ENCODE assay signal across 8 mouse cellular contexts in genomic region chr2:30594641-30595379, GRCm38 (mm10). TPM values are rescaled to one million over a fixed set of nuclear protein-coding genes. Genes with fewer than 3 reads are reported as not detected.
DNase-seq lines count a peak whose midpoint lies in the region; ATAC-seq and TF ChIP-seq lines count a peak whose summit lies in the region.

Cstad (plus strand) TSS chr2:30595040.

- peaks cover 2% of the 10 kb centered on the region for H3K9me3 ChIP-seq in CH12.LX (replicated peaks; ENCODE audit: low read length)
- H3K9me3 ChIP-seq in forebrain, embryonic 12.5 days, result no peaks in the 10 kb centered on the region
- no peaks in the 10 kb centered on the region for H3K9me3 ChIP-seq in heart, postnatal 0 days (replicated peaks; ENCODE audit: control insufficient read depth, low read length)
- H3K9me3 ChIP-seq in liver, embryonic 14.5 days (ENCODE audit: control insufficient read depth, low read length), result no peaks in the 10 kb centered on the region
- H3K9me3 ChIP-seq in stomach, embryonic 15.5 days, result no peaks in the 10 kb centered on the region

- H3K4me2 ChIP-seq in CH12.LX (ENCODE audit: insufficient read depth, low read depth, poor library complexity, severe bottlenecking), result peak within 1 kb of the TSS; percentile 91
- peak within 1 kb of the TSS; percentile 55 for H3K4me2 ChIP-seq in forebrain, embryonic 12.5 days
- peak within 1 kb of the TSS; percentile 77 for H3K4me2 ChIP-seq in heart, postnatal 0 days (ENCODE audit: low read depth, low read length)
- H3K4me2 ChIP-seq in liver, embryonic 14.5 days (ENCODE audit: low read depth), result peak within 1 kb of the TSS; percentile 66
- H3K4me2 ChIP-seq in stomach, embryonic 15.5 days, result peak within 1 kb of the TSS; percentile 61

- in situ Hi-C loops in CH12.LX (cut with MboI; ENCODE audit: low pct_ligation_motif_present, low pct_unique_long_range_greater_than_20kb, low sequenced_read_pairs), result loop anchor here (5.0 kb wide), 1 partner anchor 53 kb away; no protein-coding TSS in a partner anchor

- peak; percentile 82 for DNase-seq in CH12.LX (ENCODE audit: extremely low read depth)
- DNase-seq in brain, embryonic 18.5 days (ENCODE audit: low read depth, low spot score), result peak; percentile 82
- peak; percentile 92 for DNase-seq in heart, postnatal 0 days (ENCODE audit: low spot score)
- DNase-seq in kidney, postnatal 36 days, result peak; percentile 81
- peak; percentile 32 to 59 (median 40) for DNase-seq in liver, embryonic 14.5 days (ENCODE audit: low read depth in 3 of 3, low spot score in 3 of 3)
- DNase-seq in neural tube, embryonic 10.5 days (ENCODE audit: extremely low spot score, low spot score), result peak; percentile 88

- 0 out of 4 replicates have a peak, but pooled peaks of 1 of the 2 experiments have one; percentile 7 for TF ChIP-seq CTCF in CH12.LX (conservative IDR thresholded peaks at IDR 0.05 in 1 of 2, IDR thresholded peaks at IDR 0.05 in 1 of 2; ENCODE audit: low read depth in 2 of 2, low read length in 2 of 2)
- 0 out of 2 replicates have a peak, but pooled peaks have one; percentile 5 for TF ChIP-seq CTCF in heart, postnatal 0 days (IDR thresholded peaks at IDR 0.05; ENCODE audit: low read depth)
- no peak for TF ChIP-seq CTCF in liver, embryonic 14.5 days (IDR thresholded peaks at IDR 0.05; ENCODE audit: low read depth)

- no peak for TF ChIP-seq EP300 in CH12.LX (IDR thresholded peaks at IDR 0.05; ENCODE audit: low read length)
- peak; percentile 56 for TF ChIP-seq EP300 in heart, postnatal 0 days (IDR thresholded peaks at IDR 0.05; ENCODE audit: low read depth)
- no peak for TF ChIP-seq EP300 in liver, embryonic 14.5 days (IDR thresholded peaks at IDR 0.05; ENCODE audit: low read depth)

- H3K36me3 ChIP-seq in CH12.LX (replicated peaks in 1 of 2; ENCODE audit: control insufficient read depth in 1 of 2, insufficient read depth in 1 of 2, low read length in 1 of 2), result no peaks in the 10 kb centered on the region
- H3K36me3 ChIP-seq in forebrain, embryonic 12.5 days (replicated peaks), result no peaks in the 10 kb centered on the region
- H3K36me3 ChIP-seq in heart, postnatal 0 days (replicated peaks; ENCODE audit: control insufficient read depth, insufficient read depth, low read length), result no peaks in the 10 kb centered on the region
- H3K36me3 ChIP-seq in liver, embryonic 14.5 days (replicated peaks; ENCODE audit: control insufficient read depth, insufficient read depth, low read depth), result no peaks in the 10 kb centered on the region
- H3K36me3 ChIP-seq in stomach, embryonic 15.5 days, result no peaks in the 10 kb centered on the region

- peak within 1 kb of the TSS; percentile 95 for H3K27ac ChIP-seq in CH12.LX (ENCODE audit: insufficient read depth, low read depth)
- H3K27ac ChIP-seq in forebrain, embryonic 12.5 days, result peak within 1 kb of the TSS; percentile 98
- H3K27ac ChIP-seq in heart, postnatal 0 days (ENCODE audit: low read depth), result peak within 1 kb of the TSS; percentile 97
- no peak within 1 kb of the TSS for H3K27ac ChIP-seq in liver, embryonic 14.5 days
- peak within 1 kb of the TSS; percentile 97 for H3K27ac ChIP-seq in stomach, embryonic 15.5 days

- TF ChIP-seq RAD21 in CH12.LX (IDR thresholded peaks at IDR 0.05; ENCODE audit: low read depth, low read length), result peak; percentile 30

- peak; percentile 81 for ATAC-seq in forebrain, embryonic 12.5 days (ENCODE audit: low FRiP score)
- ATAC-seq in heart, postnatal 0 days (ENCODE audit: insufficient read depth, low read depth), result peak; percentile 65
- ATAC-seq in liver, embryonic 14.5 days (ENCODE audit: insufficient read depth), result peak; percentile 68; the same call in 1 of the 2 replicates
- peak; percentile 40 for ATAC-seq in stomach, embryonic 15.5 days (ENCODE audit: insufficient read depth, low FRiP score, low read depth)

- no peaks in the 10 kb centered on the region for H3K27me3 ChIP-seq in CH12.LX (replicated peaks)
- H3K27me3 ChIP-seq in forebrain, embryonic 12.5 days, result 0 out of 2 replicates have a peak, but pooled peaks cover 1% of the 10 kb centered on the region
- H3K27me3 ChIP-seq in heart, postnatal 0 days (ENCODE audit: control insufficient read depth, insufficient read depth, low read length), result no peaks in the 10 kb centered on the region
- H3K27me3 ChIP-seq in liver, embryonic 14.5 days (ENCODE audit: control insufficient read depth, insufficient read depth, low read length), result no peaks in the 10 kb centered on the region
- no peaks in the 10 kb centered on the region for H3K27me3 ChIP-seq in stomach, embryonic 15.5 days (replicated peaks)

- 1% methylated on average over 39 of the region's 39 CpGs for WGBS in forebrain, embryonic 12.5 days
- WGBS in heart, postnatal 0 days, result under 1% methylated on average over 38 of the region's 39 CpGs
- WGBS in liver, embryonic 14.5 days (ENCODE audit: insufficient replicate concordance), result 1% methylated on average over 38 of the region's 39 CpGs
- 2% methylated on average over 38 of the region's 39 CpGs for WGBS in stomach, embryonic 15.5 days

- peak; percentile 52; the same call in 1 of the 2 replicates for TF ChIP-seq POLR2A in CH12.LX (IDR thresholded peaks at IDR 0.05; ENCODE audit: low read depth, low read length)

- dilution Hi-C loops in CH12.LX (cut with MboI; ENCODE audit: extremely low pct_ligation_motif_present, extremely low pct_unique_long_range_greater_than_20kb, low sequenced_read_pairs), result no loop called here

- peaks cover 17 to 55% of the 10 kb centered on the region in 2 experiments for H3K4me1 ChIP-seq in CH12.LX (ENCODE audit: control insufficient read depth in 1 of 2, insufficient read depth in 2 of 2)
- peaks cover 33% of the 10 kb centered on the region for H3K4me1 ChIP-seq in forebrain, embryonic 12.5 days
- H3K4me1 ChIP-seq in heart, postnatal 0 days (ENCODE audit: control insufficient read depth, insufficient read depth), result peaks cover 17% of the 10 kb centered on the region
- peaks cover 4 to 8% of the 10 kb centered on the region in 2 experiments for H3K4me1 ChIP-seq in liver, embryonic 14.5 days (replicated peaks; ENCODE audit: control insufficient read depth in 2 of 2, insufficient read depth in 2 of 2, low read length in 1 of 2)
- peaks cover 29% of the 10 kb centered on the region for H3K4me1 ChIP-seq in stomach, embryonic 15.5 days

- no peaks in the 10 kb centered on the region for H3K79me2 ChIP-seq in CH12.LX (replicated peaks; ENCODE audit: control insufficient read depth, extremely low read depth, insufficient read depth, poor library complexity, severe bottlenecking)

- H3K9ac ChIP-seq in CH12.LX (ENCODE audit: insufficient read depth, low read depth), result peak within 1 kb of the TSS; percentile 76
- peak within 1 kb of the TSS; percentile 69 for H3K9ac ChIP-seq in forebrain, embryonic 12.5 days
- H3K9ac ChIP-seq in heart, postnatal 0 days (replicated peaks; ENCODE audit: low read depth, low read length), result peak within 1 kb of the TSS; percentile 81
- peak within 1 kb of the TSS; percentile 53 for H3K9ac ChIP-seq in liver, embryonic 14.5 days (replicated peaks)
- H3K9ac ChIP-seq in stomach, embryonic 15.5 days, result peak within 1 kb of the TSS; percentile 53; the same call in 1 of the 2 replicates

- H3K4me3 ChIP-seq in CH12.LX (replicated peaks in 1 of 3; ENCODE audit: low read depth in 2 of 3, low read length in 2 of 3, poor library complexity in 1 of 3), result peak within 1 kb of the TSS; percentile 56 to 65 (median 58)
- H3K4me3 ChIP-seq in forebrain, embryonic 12.5 days (replicated peaks), result peak within 1 kb of the TSS; percentile 49
- peak within 1 kb of the TSS; percentile 69 for H3K4me3 ChIP-seq in heart, postnatal 0 days (ENCODE audit: low read depth, low read length)
- H3K4me3 ChIP-seq in liver, embryonic 14.5 days (ENCODE audit: insufficient read depth in 1 of 2, low read depth in 2 of 2, low read length in 2 of 2), result peak within 1 kb of the TSS; percentile 45 to 55
- H3K4me3 ChIP-seq in stomach, embryonic 15.5 days (replicated peaks), result peak within 1 kb of the TSS; percentile 46

TF ChIP-seq in CH12.LX, 34 proteins besides CTCF, POLR2A, EP300 and RAD21:
- no peak for TF ChIP-seq TCF12 (IDR thresholded peaks at IDR 0.05; ENCODE audit: low read depth, low read length)
- TF ChIP-seq IRF4 (IDR thresholded peaks at IDR 0.05; ENCODE audit: low read depth, low read length), result peak; percentile 43; the same call in 1 of the 2 replicates
- TF ChIP-seq TBP (conservative IDR thresholded peaks at IDR 0.05; ENCODE audit: low read depth, low read length), result peak; percentile 76
- peak; percentile 94 for TF ChIP-seq ZNF384 (IDR thresholded peaks at IDR 0.05; ENCODE audit: low read depth, low read length)
- no peak for TF ChIP-seq RCOR1 (conservative IDR thresholded peaks at IDR 0.05; ENCODE audit: low read depth, low read length)
- TF ChIP-seq ELF1 (IDR thresholded peaks at IDR 0.05; ENCODE audit: low read depth, low read length), result peak; percentile 76
- TF ChIP-seq SIN3A (IDR thresholded peaks at IDR 0.05; ENCODE audit: low read length), result no peak
- TF ChIP-seq HCFC1 (IDR thresholded peaks at IDR 0.05; ENCODE audit: low read depth, low read length), result no peak
- TF ChIP-seq SMC3 (IDR thresholded peaks at IDR 0.05; ENCODE audit: low read depth, low read length), result peak; percentile 31
- peak; percentile 19; the same call in 1 of the 2 replicates for TF ChIP-seq MYC (IDR thresholded peaks at IDR 0.05; ENCODE audit: low read depth, low read length)
- TF ChIP-seq ZC3H11A (IDR thresholded peaks at IDR 0.05; ENCODE audit: low read depth, low read length), result no peak
- 0 out of 2 replicates have a peak, but pooled peaks have one; percentile 18 for TF ChIP-seq MAZ (IDR thresholded peaks at IDR 0.05; ENCODE audit: low read depth, low read length)
- TF ChIP-seq ZKSCAN1 (IDR thresholded peaks at IDR 0.05; ENCODE audit: borderline replicate concordance, low read depth, low read length), result no peak
- peak; percentile 95 for TF ChIP-seq MEF2A (IDR thresholded peaks at IDR 0.05; ENCODE audit: borderline replicate concordance, low read depth, low read length)
- TF ChIP-seq BHLHE40 (IDR thresholded peaks at IDR 0.05; ENCODE audit: low read depth, low read length), result no peak

RNA-seq across cellular contexts. Expression of gene Cstad, which starts in this region (rescaled TPM):
- total RNA-seq in CH12.LX (2012; rRNA removed) (0.51 TPM in 1 of 2 replicates, not detected in the other), CH12.LX (2014; rRNA removed) (not detected in 2 replicates)
- 0.29 TPM in 1 of 2 replicates, not detected in the other for polyA plus RNA-seq in CH12.LX (2012; ENCODE audit: insufficient read length, low read depth)
- 0.47 and 0.67 TPM in 2 replicates for polyA plus RNA-seq in forebrain, embryonic 12.5 days (2016; fragmentation: Nextera tagmentation; extraction: Ambion mirVana)
- total RNA-seq in heart, postnatal 0 days (2014; rRNA removed; ENCODE audit: low replicate concordance), result not detected in 2 replicates
- 3.1 and 3.6 TPM in 2 replicates for polyA plus RNA-seq in heart, postnatal 0 days (2015; fragmentation: Nextera tagmentation; extraction: Ambion mirVana)
- 0.04 TPM in 1 of 2 replicates, not detected in the other for polyA plus RNA-seq in liver, embryonic 14.5 days (2012; rRNA removed)
- 0.17 and 0.23 TPM in 2 replicates for polyA plus RNA-seq in liver, embryonic 14.5 days (2014; fragmentation: Nextera tagmentation; extraction: Ambion mirVana)
- 0.71 and 0.72 TPM in 2 replicates for polyA plus RNA-seq in stomach, embryonic 15.5 days (2015; fragmentation: Nextera tagmentation; extraction: Ambion mirVana)

Comparison
In these comparisons a context has a peak if more than half of its experiments do, and no peak if none do; other contexts are left out.
1. Peak in DNase-seq, H3K4me3 ChIP-seq, H3K27ac ChIP-seq, H3K9ac ChIP-seq and H3K4me2 ChIP-seq in CH12.LX; RNA of the gene not detected or under 1 TPM.
2. Peak in ATAC-seq, H3K4me3 ChIP-seq, H3K27ac ChIP-seq, H3K9ac ChIP-seq and H3K4me2 ChIP-seq in forebrain, embryonic 12.5 days; RNA of the gene not detected or under 1 TPM.
3. Peak in DNase-seq, ATAC-seq, H3K4me3 ChIP-seq, H3K9ac ChIP-seq and H3K4me2 ChIP-seq in liver, embryonic 14.5 days; RNA of the gene not detected or under 1 TPM.
4. Peak in ATAC-seq, H3K4me3 ChIP-seq, H3K27ac ChIP-seq, H3K9ac ChIP-seq and H3K4me2 ChIP-seq in stomach, embryonic 15.5 days; RNA of the gene not detected or under 1 TPM.
5. DNase-seq: peak in every context shown above with its lines; median percentile 92 in heart, postnatal 0 days; 88 in neural tube, embryonic 10.5 days; 82 in CH12.LX; 82 in brain, embryonic 18.5 days; 81 in kidney, postnatal 36 days; 40 in liver, embryonic 14.5 days.